Mouse (Mus musculus) gonadal fat pad, adult 2 months (tissue): ENCODE measurements around the gene Gm21983. TPM values are rescaled to one million over a fixed set of nuclear protein-coding genes. Genes with fewer than 3 reads are reported as not detected.

Source experiments
- polyA plus RNA-seq: library from polyadenylated mRNA; depleted of rRNA; stranded (reverse); fragments of >200 nt; gene quantifications from 2 replicates; pipeline ENCODE4 v1.2.3, GENCODE M21; 2012; rRNA removed

Gm21983 gene
- polyA plus RNA-seq, 1 experiment = 0.34 TPM

Other genes with a start within 250 kb of the Gm21983 start
- gene Cyp2a22, start 241.7 kb downstream of the Gm21983 start, polyA plus RNA-seq = 0.10 TPM in 1 of 2 replicates, not detected in the other
- 0.58 TPM in 1 of 2 replicates, not detected in the other for gene Cyp2a12, start 152.0 kb downstream of the Gm21983 start, polyA plus RNA-seq
- 2.7 and 14.4 TPM in 2 replicates for gene Cyp2f2, start 61.2 kb downstream of the Gm21983 start, polyA plus RNA-seq
- 0.05 TPM in 1 of 2 replicates, not detected in the other for gene Cyp2t4, start 27.4 kb downstream of the Gm21983 start, polyA plus RNA-seq
- 98.6 and 102 TPM in 2 replicates for gene Egln2, start 14.3 kb downstream of the Gm21983 start, polyA plus RNA-seq
- gene Rab4b, start 2.2 kb downstream of the Gm21983 start, polyA plus RNA-seq = 87.7 and 96.0 TPM in 2 replicates
- 89.2 and 122 TPM in 2 replicates for gene Mia, start 71 bp upstream of the Gm21983 start, polyA plus RNA-seq
- 15.6 and 18.2 TPM in 2 replicates for gene BC024978, start 14.7 kb upstream of the Gm21983 start, polyA plus RNA-seq
- gene Snrpa, start 15.2 kb upstream of the Gm21983 start, polyA plus RNA-seq = 141 and 161 TPM in 2 replicates
- 8.4 and 10.3 TPM in 2 replicates for gene Itpkc, start 47.6 kb upstream of the Gm21983 start, polyA plus RNA-seq
- gene Coq8b, start 51.9 kb upstream of the Gm21983 start, polyA plus RNA-seq = 51.5 and 55.4 TPM in 2 replicates
- 20.4 and 22.4 TPM in 2 replicates for gene Numbl, start 77.3 kb upstream of the Gm21983 start, polyA plus RNA-seq
- gene Ltbp4, start 156.6 kb upstream of the Gm21983 start, polyA plus RNA-seq = 199 and 260 TPM in 2 replicates
- gene Shkbp1, start 174.9 kb upstream of the Gm21983 start, polyA plus RNA-seq = 50.8 and 57.4 TPM in 2 replicates
- 0.33 TPM in 1 of 2 replicates, not detected in the other for gene Gm20479, start 176.3 kb upstream of the Gm21983 start, polyA plus RNA-seq